ENCODE assay signal across 8 mouse cellular contexts in genomic region chr16:13130412-13130811, GRCm38 (mm10). TPM values are rescaled to one million over a fixed set of nuclear protein-coding genes. Genes with fewer than 3 reads are reported as not detected.
DNase-seq lines count a peak whose midpoint lies in the region; ATAC-seq and TF ChIP-seq lines count a peak whose summit lies in the region.

No protein-coding gene starts in this region.

- no peak overlapping the region for H3K27ac ChIP-seq in liver, embryonic 12.5 days
- no peak overlapping the region for H3K27ac ChIP-seq in liver, embryonic 14.5 days

- peak; percentile 88 for TF ChIP-seq CTCF in liver, embryonic 14.5 days (IDR thresholded peaks at IDR 0.05; ENCODE audit: low read depth)

- TF ChIP-seq EP300 in liver, embryonic 14.5 days (IDR thresholded peaks at IDR 0.05; ENCODE audit: low read depth), result no peak

- DNase-seq in cerebellum, postnatal 14 days, result peak; percentile 48 to 81
- no peak for DNase-seq in cerebellum, adult 11-12 months
- DNase-seq in liver (peak; percentile 45), ZHBTc4 (ENCODE audit: low read depth, low spot score) (peak; percentile 91)
- DNase-seq in liver, embryonic 14.5 days (ENCODE audit: low read depth in 3 of 3, low spot score in 3 of 3), result no peak
- DNase-seq in testis, postnatal 14 days (ENCODE audit: low spot score), result peak; percentile 75

- no peak for ATAC-seq in liver, embryonic 12.5 days
- no peak for ATAC-seq in liver, embryonic 14.5 days (ENCODE audit: insufficient read depth)
- ATAC-seq in monocyte, adult 5-6 weeks (replicated peaks; ENCODE audit: insufficient number of reproducible peaks, low FRiP score, low TSS enrichment, poor library complexity, severe bottlenecking), result no peak; the same call in 1 of the 2 replicates

- 51% methylated on average over 14 of the region's 14 CpGs for WGBS in liver, embryonic 12.5 days (ENCODE audit: insufficient replicate concordance)
- 59% methylated on average over 14 of the region's 14 CpGs for WGBS in liver, embryonic 14.5 days (ENCODE audit: insufficient replicate concordance)

- H3K9ac ChIP-seq in liver, embryonic 12.5 days, result no peak overlapping the region
- H3K9ac ChIP-seq in liver, embryonic 14.5 days (replicated peaks), result no peak overlapping the region

- H3K4me3 ChIP-seq in liver, embryonic 12.5 days, result no peak overlapping the region
- no peak overlapping the region for H3K4me3 ChIP-seq in liver, embryonic 14.5 days (ENCODE audit: insufficient read depth in 1 of 2, low read depth in 2 of 2, low read length in 2 of 2)

- no peaks in the 10 kb centered on the region for H3K27me3 ChIP-seq in liver, embryonic 12.5 days (replicated peaks)
- no peaks in the 10 kb centered on the region for H3K27me3 ChIP-seq in liver, embryonic 14.5 days (ENCODE audit: control insufficient read depth, insufficient read depth, low read length)

- peaks cover 76% of the 10 kb centered on the region for H3K36me3 ChIP-seq in liver, embryonic 12.5 days
- peaks cover 7% of the 10 kb centered on the region for H3K36me3 ChIP-seq in liver, embryonic 14.5 days (replicated peaks; ENCODE audit: control insufficient read depth, insufficient read depth, low read depth)

- H3K9me3 ChIP-seq in liver, embryonic 12.5 days (replicated peaks), result no peaks in the 10 kb centered on the region
- no peaks in the 10 kb centered on the region for H3K9me3 ChIP-seq in liver, embryonic 14.5 days (ENCODE audit: control insufficient read depth, low read length)

- H3K4me2 ChIP-seq in liver, embryonic 12.5 days, result no peak overlapping the region
- H3K4me2 ChIP-seq in liver, embryonic 14.5 days (ENCODE audit: low read depth), result no peak overlapping the region

- no peaks in the 10 kb centered on the region for H3K4me1 ChIP-seq in liver, embryonic 12.5 days
- H3K4me1 ChIP-seq in liver, embryonic 14.5 days (replicated peaks; ENCODE audit: control insufficient read depth in 2 of 2, insufficient read depth in 2 of 2, low read length in 1 of 2), result no peaks in the 10 kb centered on the region

RNA-seq across cellular contexts. Expression of gene Ercc4, which starts 20.9 kb away (rescaled TPM):
- 7.9 and 8.2 TPM in 2 replicates for polyA plus RNA-seq in liver, embryonic 12.5 days (2016; fragmentation: Nextera tagmentation; extraction: Ambion mirVana)
- 2.6 and 3.1 TPM in 2 replicates for polyA plus RNA-seq in liver, embryonic 14.5 days (2012; rRNA removed)
- 3.1 and 4.3 TPM in 2 replicates for polyA plus RNA-seq in liver, embryonic 14.5 days (2014; fragmentation: Nextera tagmentation; extraction: Ambion mirVana)
- total RNA-seq in monocyte, adult 5-6 weeks (2017), result 9.9 to 22.0 TPM (median 13.4 TPM) in 3 replicates

Comparison
In these comparisons a context has a peak if more than half of its experiments do, and no peak if none do; other contexts are left out.
1. DNase-seq: peak in cerebellum, postnatal 14 days (2 of 2), liver (single experiment), ZHBTc4 (single experiment) and testis, postnatal 14 days (single experiment); none in cerebellum, adult 11-12 months (single experiment) and liver, embryonic 14.5 days (0 of 3).